Comparison of ENCODE assay signal across 8 mouse cellular contexts in genomic region chr13:115101355-115102191, GRCm38 (mm10). TPM values are rescaled to one million over a fixed set of nuclear protein-coding genes. Genes with fewer than 3 reads are reported as not detected.
DNase-seq lines count a peak whose midpoint lies in the region; ATAC-seq and TF ChIP-seq lines count a peak whose summit lies in the region.

Gene Gm49395, minus strand, starts transcription at chr13:115101921.
Gene Itga1, minus strand, starts transcription at chr13:115101964.

- under 1% methylated on average over 39 of the region's 39 CpGs for WGBS in hindbrain, embryonic 12.5 days

- H3K27ac ChIP-seq in hindbrain, embryonic 12.5 days, result 0 out of 2 replicates have a peak within 1 kb of the TSS, but pooled peaks have one; percentile 6

- POLR2A ChIA-PET in Patski (lab: Charles Lee), result interaction anchor here (3.5 kb wide), 1 partner anchor 11 kb away, joined by 19 read pairs; the partner anchor contains the start of gene Pelo

- no peaks in the 10 kb centered on the region for H3K27me3 ChIP-seq in Patski
- peaks cover 32% of the 10 kb centered on the region for H3K27me3 ChIP-seq in hindbrain, embryonic 12.5 days

- TF ChIP-seq CTCF in Patski (IDR thresholded peaks at IDR 0.05), result peak; percentile 70

- peak within 1 kb of the TSS; percentile 40 for H3K4me3 ChIP-seq in hindbrain, embryonic 12.5 days

- DNase-seq in Patski (ENCODE audit: low read depth, low spot score), result peak; percentile 88
- DNase-seq in cerebellum, postnatal 25 days, result peak; percentile 39 to 53
- peak; percentile 11 to 20 for DNase-seq in frontal cortex, postnatal 25 days (ENCODE audit: low spot score in 2 of 2)
- DNase-seq in layer of hippocampus, postnatal 25 days (ENCODE audit: extremely low spot score in 1 of 2, low spot score in 1 of 2), result peak; percentile 8 to 9
- peak; percentile 89 for DNase-seq in lung, postnatal 25 days (ENCODE audit: low spot score)
- peak; percentile 74 for DNase-seq in ovary, postnatal 36 days (ENCODE audit: low spot score)

- no peaks in the 10 kb centered on the region for H3K36me3 ChIP-seq in hindbrain, embryonic 12.5 days

- peak; percentile 96 for ATAC-seq in Patski
- ATAC-seq in hindbrain, embryonic 12.5 days (ENCODE audit: low FRiP score), result peak; percentile 80
- no peak for ATAC-seq in activated CD4-positive, CD25-positive, alpha-beta regulatory T cell, adult 4 months

- in situ Hi-C loops in Patski (cut with MboI; ENCODE audit: low pct_unique_long_range_greater_than_20kb), result loop anchor here (25.0 kb wide), 1 partner anchor 1611 kb away; no protein-coding TSS in a partner anchor

- CTCF ChIA-PET in Patski (lab: Charles Lee), result interaction anchor here (0.9 to 1.5 kb wide), 3 partner anchors 31 to 114 kb away, joined by 3 to 4 read pairs (median 3); no protein-coding TSS in a partner anchor

- peak within 1 kb of the TSS; percentile 71 for H3K4me2 ChIP-seq in hindbrain, embryonic 12.5 days (replicated peaks)

- no peaks in the 10 kb centered on the region for H3K9me3 ChIP-seq in hindbrain, embryonic 12.5 days (replicated peaks)

- H3K9ac ChIP-seq in hindbrain, embryonic 12.5 days, result peak within 1 kb of the TSS; percentile 41

- peaks cover 6% of the 10 kb centered on the region; the same call in 1 of the 2 replicates for H3K4me1 ChIP-seq in hindbrain, embryonic 12.5 days

RNA-seq across cellular contexts. Expression of gene Gm49395, which starts in this region (rescaled TPM):
- 2.2 TPM for polyA plus RNA-seq in Patski (2021)
- 2.0 and 3.7 TPM in 2 replicates for polyA plus RNA-seq in hindbrain, embryonic 12.5 days (2016; fragmentation: Nextera tagmentation; extraction: Ambion mirVana)
- total RNA-seq in layer of hippocampus, postnatal 25 days (2021), result 1 to 10 TPM in 1 of 2 experiments, under 1 TPM in 1; 0.84 to 2.6 TPM
- under 1 TPM in 1 of 2 experiments, not detected in 1; 0.60 TPM for polyA plus RNA-seq in activated CD4-positive, CD25-positive, alpha-beta regulatory T cell, adult 4 months (2017; shearing (Covaris generic))

RNA-seq across cellular contexts. Expression of gene Itga1, which starts in this region (rescaled TPM):
- polyA plus RNA-seq in Patski (2021), result 59.2 TPM
- polyA plus RNA-seq in hindbrain, embryonic 12.5 days (2016; fragmentation: Nextera tagmentation; extraction: Ambion mirVana), result 6.0 and 6.9 TPM in 2 replicates
- total RNA-seq in layer of hippocampus, postnatal 25 days (2021), result 1 to 10 TPM; 5.3 to 7.4 TPM
- polyA plus RNA-seq in activated CD4-positive, CD25-positive, alpha-beta regulatory T cell, adult 4 months (2017; shearing (Covaris generic)), result under 1 TPM; 0.68 to 0.87 TPM

Comparison
In these comparisons a context has a peak if more than half of its experiments do, and no peak if none do; other contexts are left out.
1. DNase-seq: peak in every context shown above with its lines; median percentile 89 in lung, postnatal 25 days; 88 in Patski; 74 in ovary, postnatal 36 days; 46 in cerebellum, postnatal 25 days; 16 in frontal cortex, postnatal 25 days; 8 in layer of hippocampus, postnatal 25 days.